Mouse (Mus musculus): ENCODE measurements around the gene Glrb. TPM values are rescaled to one million over a fixed set of nuclear protein-coding genes. Genes with fewer than 3 reads are reported as not detected.

Glrb gene
- polyA plus RNA-seq (2015; fragmentation: Illumina TruSeq; extraction: RNeasy Lipid Tissue Mini Kit (QIAGEN cat#74804); ENCODE audit: insufficient read depth, low replicate concordance), result not detected

DNA sequence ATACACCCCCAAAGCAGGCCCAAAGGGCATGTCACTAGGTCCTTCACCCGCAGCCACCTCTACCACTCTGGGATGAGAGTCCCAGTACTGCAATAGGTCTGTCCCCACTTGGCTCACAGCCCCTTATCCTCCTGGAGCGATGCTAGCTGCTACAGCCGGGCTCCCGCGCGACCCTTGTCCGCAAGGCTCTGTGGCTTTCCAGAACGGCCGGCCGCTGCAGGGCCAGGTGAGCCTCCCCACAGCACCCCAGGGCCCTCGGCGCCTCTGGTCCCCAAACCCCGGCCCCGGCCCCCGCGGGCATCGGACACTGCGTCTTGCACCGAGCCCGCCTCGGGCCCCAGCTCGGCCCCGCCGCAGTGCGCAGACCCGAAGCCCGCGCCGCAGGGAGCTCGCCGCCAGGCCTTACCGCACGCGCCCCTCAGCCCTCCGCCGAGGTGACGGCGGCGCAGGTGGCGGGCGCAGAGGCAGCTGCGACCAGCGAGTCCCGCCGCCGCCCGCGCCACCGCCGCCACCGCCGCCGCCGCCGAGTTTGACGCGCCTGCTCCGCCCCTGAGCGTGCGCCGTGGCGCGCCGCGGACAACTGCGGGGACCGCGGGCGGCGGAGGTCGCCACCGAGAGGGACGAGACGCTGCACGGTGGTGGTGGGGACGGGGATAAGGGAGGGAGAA lies at the start of gene Glrb:
Glrb (minus strand) TSS at position 550 of the 668 bp plus-strand sequence.

DNA sequence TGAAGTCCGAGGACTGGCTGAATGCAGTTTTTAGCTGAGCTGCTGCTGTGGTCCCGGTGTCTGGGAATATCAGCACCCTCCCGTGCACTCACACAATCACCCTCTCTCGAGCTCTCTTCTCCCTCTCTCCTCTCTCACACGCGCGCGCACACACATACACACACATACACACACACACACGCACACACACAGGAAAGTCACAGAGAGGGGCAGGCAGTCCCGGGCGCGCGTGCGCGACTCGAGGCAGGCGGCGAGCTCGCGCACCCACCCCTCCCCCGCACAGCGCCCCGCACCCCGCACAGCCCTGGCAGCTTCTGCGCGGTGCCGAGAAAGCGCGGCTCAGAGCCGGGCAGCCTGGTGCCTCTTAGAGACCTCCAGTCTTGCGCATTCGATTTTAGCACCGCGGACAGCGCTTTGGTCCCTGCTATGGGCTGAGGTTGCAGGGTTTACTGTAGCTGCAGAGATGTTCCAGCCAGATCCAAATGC lies 110.8 kb downstream of the Glrb start, which contains the start of gene Gria2:
Gria2 (minus strand) TSS at position 240 of the 486 bp plus-strand sequence.

Other genes starting within 250 kb of the Glrb start
- 0.29 TPM for gene Gria2, start 110.8 kb downstream of the Glrb start, polyA plus RNA-seq (2015; fragmentation: Illumina TruSeq; extraction: RNeasy Lipid Tissue Mini Kit (QIAGEN cat#74804); ENCODE audit: insufficient read depth, low replicate concordance)
- gene Pdgfc, start 122.8 kb upstream of the Glrb start, polyA plus RNA-seq (2015; fragmentation: Illumina TruSeq; extraction: RNeasy Lipid Tissue Mini Kit (QIAGEN cat#74804); ENCODE audit: insufficient read depth, low replicate concordance), result 3.6 TPM

Data from spleen, adult 10 weeks (tissue).